9 mouse cellular contexts compared by ENCODE assay signal in genomic region chr4:126554462-126554861, GRCm38 (mm10). TPM values are rescaled to one million over a fixed set of nuclear protein-coding genes. Genes with fewer than 3 reads are reported as not detected.
DNase-seq lines count a peak whose midpoint lies in the region; ATAC-seq and TF ChIP-seq lines count a peak whose summit lies in the region.
"Had no signal": no experiment of that assay in that cellular context is flagged by ENCODE, and none has a peak within 500 bp of the region (broad histone marks: within the 10 kb centered on the region; RNA-seq: fewer than 3 reads in every experiment).

No protein-coding gene starts in this region.

- H3K27me3 ChIP-seq in intestine, postnatal 0 days (replicated peaks; ENCODE audit: control insufficient read depth, insufficient read depth, low read length): 0 out of 2 replicates have a peak, but pooled peaks cover 2% of the 10 kb centered on the region
- no peaks in the 10 kb centered on the region for H3K27me3 ChIP-seq in intestine, embryonic 15.5 days (replicated peaks)
- no peaks in the 10 kb centered on the region for H3K27me3 ChIP-seq in liver, embryonic 13.5 days
- H3K27me3 ChIP-seq: limb, embryonic 15.5 days had no signal

- TF ChIP-seq CTCF in intestine, postnatal 0 days (IDR thresholded peaks at IDR 0.05; ENCODE audit: low read depth): peak; percentile 73

- no peak overlapping the region for H3K4me2 ChIP-seq in intestine, postnatal 0 days (replicated peaks; ENCODE audit: low read depth)
- H3K4me2 ChIP-seq in intestine, embryonic 15.5 days (replicated peaks): no peak overlapping the region
- H3K4me2 ChIP-seq in liver, embryonic 13.5 days: no peak overlapping the region
- H3K4me2 ChIP-seq: limb, embryonic 15.5 days had no signal

- no peak overlapping the region for H3K27ac ChIP-seq in intestine, postnatal 0 days (ENCODE audit: low read depth, low read length)
- no peak overlapping the region for H3K27ac ChIP-seq in intestine, embryonic 15.5 days
- no peak overlapping the region for H3K27ac ChIP-seq in liver, embryonic 13.5 days
- H3K27ac ChIP-seq: limb, embryonic 15.5 days had no signal

- H3K4me1 ChIP-seq in intestine, postnatal 0 days (replicated peaks; ENCODE audit: control insufficient read depth, insufficient read depth, low read length): no peaks in the 10 kb centered on the region
- H3K4me1 ChIP-seq in intestine, embryonic 15.5 days (replicated peaks): 0 out of 2 replicates have a peak, but pooled peaks cover 3% of the 10 kb centered on the region
- peaks cover 28% of the 10 kb centered on the region for H3K4me1 ChIP-seq in liver, embryonic 13.5 days (replicated peaks)

- ATAC-seq in intestine, postnatal 0 days: no peak
- ATAC-seq in intestine, embryonic 15.5 days: no peak
- ATAC-seq in CD4-positive, CD25-positive, alpha-beta regulatory T cell, adult 4 months: peak; percentile 23
- no peak for ATAC-seq in liver, embryonic 13.5 days (ENCODE audit: low read depth)

- no peak overlapping the region for H3K4me3 ChIP-seq in intestine, postnatal 0 days (ENCODE audit: low read depth, low read length)
- H3K4me3 ChIP-seq in intestine, embryonic 15.5 days (replicated peaks): no peak overlapping the region
- no peak overlapping the region for H3K4me3 ChIP-seq in liver, embryonic 13.5 days (replicated peaks)
- H3K4me3 ChIP-seq: limb, embryonic 15.5 days had no signal

- WGBS in intestine, postnatal 0 days: 31% methylated on average over 3 of the region's 3 CpGs
- WGBS in intestine, embryonic 15.5 days: 29% methylated on average over 3 of the region's 3 CpGs
- WGBS in liver, embryonic 13.5 days (ENCODE audit: insufficient replicate concordance): 27% methylated on average over 3 of the region's 3 CpGs

- no peak overlapping the region for H3K9ac ChIP-seq in intestine, postnatal 0 days (ENCODE audit: low read depth, low read length)
- H3K9ac ChIP-seq in intestine, embryonic 15.5 days: no peak overlapping the region
- no peak overlapping the region for H3K9ac ChIP-seq in liver, embryonic 13.5 days
- H3K9ac ChIP-seq: limb, embryonic 15.5 days had no signal

- peak; percentile 76 for DNase-seq in adipocyte (ENCODE audit: low spot score)
- peak; percentile 28 for DNase-seq in liver, embryonic 13.5 days
- DNase-seq in ovary, postnatal 14 days (ENCODE audit: low spot score): no peak
- no peak for DNase-seq in frontal cortex, postnatal 14 days (ENCODE audit: low spot score in 2 of 2)
- no peak for DNase-seq in frontal cortex, postnatal 36 days (ENCODE audit: low spot score in 2 of 2)

- H3K9me3 ChIP-seq in intestine, postnatal 0 days (ENCODE audit: control insufficient read depth): no peaks in the 10 kb centered on the region
- no peaks in the 10 kb centered on the region for H3K9me3 ChIP-seq in intestine, embryonic 15.5 days
- H3K9me3 ChIP-seq in liver, embryonic 13.5 days (replicated peaks): no peaks in the 10 kb centered on the region
- H3K9me3 ChIP-seq: limb, embryonic 15.5 days had no signal

- H3K36me3 ChIP-seq in intestine, postnatal 0 days (ENCODE audit: control insufficient read depth, insufficient read depth): no peaks in the 10 kb centered on the region
- H3K36me3 ChIP-seq in intestine, embryonic 15.5 days: no peaks in the 10 kb centered on the region
- H3K36me3 ChIP-seq in liver, embryonic 13.5 days: peaks cover 10% of the 10 kb centered on the region
- H3K36me3 ChIP-seq: limb, embryonic 15.5 days had no signal

RNA-seq across cellular contexts. Expression of gene Clspn, which starts 2.3 kb away (rescaled TPM):
- polyA plus RNA-seq in intestine, postnatal 0 days (2015; fragmentation: Nextera tagmentation; extraction: Ambion mirVana): 8.3 and 10.2 TPM in 2 replicates
- 30.0 and 33.0 TPM in 2 replicates for polyA plus RNA-seq in intestine, embryonic 15.5 days (2015; fragmentation: Nextera tagmentation; extraction: Ambion mirVana)
- polyA plus RNA-seq in CD4-positive, CD25-positive, alpha-beta regulatory T cell, adult 4 months (2017; shearing (Covaris generic)): 1 to 10 TPM; 3.3 to 4.1 TPM
- polyA plus RNA-seq in liver, embryonic 13.5 days (2015; fragmentation: Nextera tagmentation; extraction: Ambion mirVana): 48.1 and 52.9 TPM in 2 replicates

RNA-seq across cellular contexts. Expression of gene Ago4, which starts 21.2 kb away (rescaled TPM):
- 0.90 and 1.1 TPM in 2 replicates for polyA plus RNA-seq in intestine, postnatal 0 days (2015; fragmentation: Nextera tagmentation; extraction: Ambion mirVana)
- 0.97 and 1.1 TPM in 2 replicates for polyA plus RNA-seq in intestine, embryonic 15.5 days (2015; fragmentation: Nextera tagmentation; extraction: Ambion mirVana)
- polyA plus RNA-seq in CD4-positive, CD25-positive, alpha-beta regulatory T cell, adult 4 months (2017; shearing (Covaris generic)): under 1 TPM in 1 of 2 experiments, not detected in 1; 0.09 TPM
- polyA plus RNA-seq in liver, embryonic 13.5 days (2015; fragmentation: Nextera tagmentation; extraction: Ambion mirVana): 0.14 and 0.17 TPM in 2 replicates

RNA-seq across cellular contexts. Expression of gene 5730409E04Rik, which starts 55.2 kb away (rescaled TPM):
- polyA plus RNA-seq in intestine, postnatal 0 days (2015; fragmentation: Nextera tagmentation; extraction: Ambion mirVana): 1.2 and 1.4 TPM in 2 replicates
- polyA plus RNA-seq in intestine, embryonic 15.5 days (2015; fragmentation: Nextera tagmentation; extraction: Ambion mirVana): 1.8 and 2.2 TPM in 2 replicates
- under 1 TPM; 0.36 to 0.82 TPM for polyA plus RNA-seq in CD4-positive, CD25-positive, alpha-beta regulatory T cell, adult 4 months (2017; shearing (Covaris generic))
- 0.30 and 0.39 TPM in 2 replicates for polyA plus RNA-seq in liver, embryonic 13.5 days (2015; fragmentation: Nextera tagmentation; extraction: Ambion mirVana)

Comparison
In these comparisons a context has a peak if more than half of its experiments do, and no peak if none do; other contexts are left out.
1. DNase-seq: peak in adipocyte (single experiment) and liver, embryonic 13.5 days (single experiment); none in ovary, postnatal 14 days (single experiment), frontal cortex, postnatal 14 days (0 of 2) and frontal cortex, postnatal 36 days (0 of 2).